11 mouse cellular contexts compared by ENCODE assay signal in genomic region chr7:134408641-134409040, GRCm38 (mm10). TPM values are rescaled to one million over a fixed set of nuclear protein-coding genes. Genes with fewer than 3 reads are reported as not detected.
DNase-seq lines count a peak whose midpoint lies in the region; ATAC-seq lines count a peak whose summit lies in the region.
"Had no signal": no experiment of that assay in that cellular context is flagged by ENCODE, and none has a peak within 500 bp of the region (broad histone marks: within the 10 kb centered on the region; RNA-seq: fewer than 3 reads in every experiment).

No protein-coding gene starts in this region.

- H3K4me3 ChIP-seq in forebrain, embryonic 15.5 days, result no peak overlapping the region
- no peak overlapping the region for H3K4me3 ChIP-seq in forebrain, embryonic 13.5 days
- H3K4me3 ChIP-seq in midbrain, embryonic 14.5 days (replicated peaks; ENCODE audit: low read depth, low read length), result no peak overlapping the region
- H3K4me3 ChIP-seq in midbrain, embryonic 13.5 days (replicated peaks), result no peak overlapping the region
- H3K4me3 ChIP-seq in embryonic facial prominence, embryonic 15.5 days (replicated peaks), result no peak overlapping the region

- H3K4me2 ChIP-seq in forebrain, embryonic 15.5 days (replicated peaks), result no peak overlapping the region
- no peak overlapping the region for H3K4me2 ChIP-seq in forebrain, embryonic 13.5 days
- H3K4me2 ChIP-seq in midbrain, embryonic 14.5 days (ENCODE audit: low read length), result no peak overlapping the region
- H3K4me2 ChIP-seq in midbrain, embryonic 13.5 days (replicated peaks), result no peak overlapping the region
- H3K4me2 ChIP-seq in embryonic facial prominence, embryonic 15.5 days (replicated peaks), result no peak overlapping the region

- no peak overlapping the region for H3K9ac ChIP-seq in forebrain, embryonic 15.5 days (replicated peaks)
- H3K9ac ChIP-seq in forebrain, embryonic 13.5 days, result no peak overlapping the region
- H3K9ac ChIP-seq in midbrain, embryonic 14.5 days (replicated peaks; ENCODE audit: low read length), result no peak overlapping the region
- no peak overlapping the region for H3K9ac ChIP-seq in midbrain, embryonic 13.5 days (replicated peaks)
- no peak overlapping the region for H3K9ac ChIP-seq in embryonic facial prominence, embryonic 15.5 days

- peaks cover 5% of the 10 kb centered on the region; the same call in 1 of the 2 replicates for H3K4me1 ChIP-seq in forebrain, embryonic 15.5 days
- H3K4me1 ChIP-seq in forebrain, embryonic 13.5 days, result no peaks in the 10 kb centered on the region
- H3K4me1 ChIP-seq in midbrain, embryonic 14.5 days (ENCODE audit: control insufficient read depth, insufficient read depth, low read length), result no peaks in the 10 kb centered on the region
- no peaks in the 10 kb centered on the region for H3K4me1 ChIP-seq in midbrain, embryonic 13.5 days (replicated peaks)
- H3K4me1 ChIP-seq in embryonic facial prominence, embryonic 15.5 days, result 0 out of 2 replicates have a peak, but pooled peaks cover 4% of the 10 kb centered on the region

- no peaks in the 10 kb centered on the region for H3K27me3 ChIP-seq in forebrain, embryonic 15.5 days
- no peaks in the 10 kb centered on the region for H3K27me3 ChIP-seq in forebrain, embryonic 13.5 days
- no peaks in the 10 kb centered on the region for H3K27me3 ChIP-seq in midbrain, embryonic 14.5 days (ENCODE audit: control insufficient read depth, insufficient read depth, low read length)
- no peaks in the 10 kb centered on the region for H3K27me3 ChIP-seq in midbrain, embryonic 13.5 days
- H3K27me3 ChIP-seq in embryonic facial prominence, embryonic 15.5 days, result no peaks in the 10 kb centered on the region

- 73% methylated on average over 13 of the region's 13 CpGs for WGBS in forebrain, embryonic 15.5 days
- 85% methylated on average over 13 of the region's 13 CpGs for WGBS in forebrain, embryonic 13.5 days
- WGBS in midbrain, embryonic 14.5 days, result 82% methylated on average over 13 of the region's 13 CpGs
- WGBS in midbrain, embryonic 13.5 days, result 91% methylated on average over 13 of the region's 13 CpGs
- 50% methylated on average over 13 of the region's 13 CpGs for WGBS in embryonic facial prominence, embryonic 15.5 days

- no peaks in the 10 kb centered on the region for H3K36me3 ChIP-seq in forebrain, embryonic 15.5 days
- no peaks in the 10 kb centered on the region for H3K36me3 ChIP-seq in forebrain, embryonic 13.5 days (ENCODE audit: poor library complexity, severe bottlenecking)
- no peaks in the 10 kb centered on the region for H3K36me3 ChIP-seq in midbrain, embryonic 14.5 days (ENCODE audit: control insufficient read depth, insufficient read depth, low read length)
- no peaks in the 10 kb centered on the region for H3K36me3 ChIP-seq in midbrain, embryonic 13.5 days
- no peaks in the 10 kb centered on the region for H3K36me3 ChIP-seq in embryonic facial prominence, embryonic 15.5 days

- ATAC-seq in forebrain, embryonic 15.5 days (replicated peaks), result 0 out of 2 replicates have a peak, but pooled peaks have one; percentile 46
- ATAC-seq in forebrain, embryonic 13.5 days, result no peak
- ATAC-seq in midbrain, embryonic 14.5 days (ENCODE audit: low FRiP score, low TSS enrichment), result no peak
- no peak for ATAC-seq in midbrain, embryonic 13.5 days
- peak; percentile 37; the same call in 1 of the 2 replicates for ATAC-seq in embryonic facial prominence, embryonic 15.5 days (ENCODE audit: insufficient number of reproducible peaks, low FRiP score, low TSS enrichment, low read depth)

- H3K27ac ChIP-seq in forebrain, embryonic 15.5 days (replicated peaks), result no peak overlapping the region
- H3K27ac ChIP-seq in forebrain, embryonic 13.5 days, result no peak overlapping the region
- no peak overlapping the region for H3K27ac ChIP-seq in midbrain, embryonic 14.5 days (replicated peaks; ENCODE audit: low read depth, low read length)
- no peak overlapping the region for H3K27ac ChIP-seq in midbrain, embryonic 13.5 days
- no peak overlapping the region for H3K27ac ChIP-seq in embryonic facial prominence, embryonic 15.5 days (replicated peaks)

- no peaks in the 10 kb centered on the region for H3K9me3 ChIP-seq in forebrain, embryonic 15.5 days
- H3K9me3 ChIP-seq in forebrain, embryonic 13.5 days (replicated peaks), result no peaks in the 10 kb centered on the region
- no peaks in the 10 kb centered on the region for H3K9me3 ChIP-seq in midbrain, embryonic 14.5 days (ENCODE audit: control insufficient read depth, low read length)
- no peaks in the 10 kb centered on the region for H3K9me3 ChIP-seq in midbrain, embryonic 13.5 days
- no peaks in the 10 kb centered on the region for H3K9me3 ChIP-seq in embryonic facial prominence, embryonic 15.5 days (replicated peaks)

- DNase-seq in midbrain, embryonic 14.5 days, result peak; percentile 57
- DNase-seq in retina, embryonic 14.5 days (ENCODE audit: low spot score), result peak; percentile 12
- DNase-seq in gastrocnemius, postnatal 25 days, result no peak
- no peak for DNase-seq in lung, postnatal 25 days (ENCODE audit: low spot score)
- DNase-seq: heart, postnatal 36 days; lung, adult 18-20 months had no signal

RNA-seq across cellular contexts. Expression of gene D7Ertd443e, which starts 23.2 kb away (rescaled TPM):
- not detected in 2 replicates for polyA plus RNA-seq in forebrain, embryonic 15.5 days (2015; fragmentation: Nextera tagmentation; extraction: Ambion mirVana)
- 0.05 TPM in 1 of 2 replicates, not detected in the other for polyA plus RNA-seq in forebrain, embryonic 13.5 days (2015; fragmentation: Nextera tagmentation; extraction: Ambion mirVana)
- polyA plus RNA-seq in midbrain, embryonic 14.5 days (2014; fragmentation: Nextera tagmentation; extraction: Ambion mirVana), result 0.24 and 0.47 TPM in 2 replicates
- 0.13 TPM in 1 of 2 replicates, not detected in the other for polyA plus RNA-seq in midbrain, embryonic 13.5 days (2015; fragmentation: Nextera tagmentation; extraction: Ambion mirVana)
- 0.51 and 0.66 TPM in 2 replicates for polyA plus RNA-seq in embryonic facial prominence, embryonic 15.5 days (2015; fragmentation: Nextera tagmentation; extraction: Ambion mirVana)
- total RNA-seq in gastrocnemius, postnatal 25 days (2021), result not detected
- total RNA-seq: monocyte, adult 5-6 weeks had no signal

Comparison
In these comparisons a context has a peak if more than half of its experiments do, and no peak if none do; other contexts are left out.
1. ATAC-seq: peak in forebrain, embryonic 15.5 days (single experiment) and embryonic facial prominence, embryonic 15.5 days (single experiment); none in forebrain, embryonic 13.5 days (single experiment), midbrain, embryonic 14.5 days (single experiment) and midbrain, embryonic 13.5 days (single experiment).
2. DNase-seq: peak in midbrain, embryonic 14.5 days (single experiment) and retina, embryonic 14.5 days (single experiment); none in gastrocnemius, postnatal 25 days (single experiment) and lung, postnatal 25 days (single experiment).